Mouse (Mus musculus) bone marrow, adult 2 months (tissue): Measurements from ENCODE around the gene Gm10722.
"Not testable (repeated sequence)": the region's sequence is repeated elsewhere in the genome, so short reads cannot be mapped to it uniquely, and the experiment has no call there.

Source experiments
- CTCF ChIP-seq: fragments of 200-500 bp; IDR thresholded peaks from 2 replicates; pipeline ENCODE4 v1.5.1; 2011; ENCODE audit warnings: low read length, control low read depth; ENCODE audit not compliant: control insufficient read depth, insufficient read depth
- POLR2A ChIP-seq: fragments of 200-500 bp; IDR thresholded peaks from 2 replicates; pipeline ENCODE4 v1.6.1; 2011; ENCODE audit warnings: low read depth, mild to moderate bottlenecking, control low read depth, low read length, borderline replicate concordance; ENCODE audit not compliant: control insufficient read depth

- not testable (repeated sequence) for TF ChIP-seq POLR2A, CTCF
Measured at GRCm38 (mm10) chr9:3026741-3027140, 26.0 kb downstream of the Gm10722 start.
